Mouse (Mus musculus) gastrocnemius, postnatal 10 days (tissue): ENCODE results near the gene Polr3c. TPM values are rescaled to one million over a fixed set of nuclear protein-coding genes. Genes with fewer than 3 reads are reported as not detected.
"Not testable (repeated sequence)": the region's sequence is repeated elsewhere in the genome, so short reads cannot be mapped to it uniquely, and the experiment has no call there.

Source experiments
- DNase-seq: peaks from one replicate; pipeline ENCODE4 v3.0.0; 2021; ENCODE audit warnings: mixed read lengths
- long read RNA-seq, 2 experiments: library from polyadenylated mRNA; stranded (forward); transcript quantifications; one replicate each; pipeline ENCODE4 v2.0.0; 2021
- total RNA-seq, 2 experiments: library from RNA; stranded (reverse); gene quantifications; 2 replicates each; pipeline ENCODE4 v1.2.3; 2021

Polr3c gene
- total RNA-seq: 10 to 100 TPM; 18.4 to 19.9 TPM
- long read RNA-seq, experiment 1, transcript Polr3c-201 (15 exons, 2,390 nt): major isoform, 11 of 21 reads
- long read RNA-seq, experiment 1, partial matches to known transcripts: 4 of 21 reads
- long read RNA-seq, experiment 1, other reads (novel, unspliced or antisense): 3 of 21 reads
- long read RNA-seq, experiment 2, transcript Polr3c-201 (15 exons, 2,390 nt): major isoform, 21 of 29 reads
- long read RNA-seq, experiment 2, partial matches to known transcripts: 2 of 29 reads
- long read RNA-seq, experiment 2, other reads (novel, unspliced or antisense): 3 of 29 reads

GRCm38 (mm10) chr3:96727343-96727827 is at the start of gene Polr3c, which contains the start of gene Rnf115:
TSS of gene Polr3c (minus strand) at chr3:96727628.
TSS of gene Rnf115 (plus strand) at chr3:96727664.
- DNase-seq: peak; percentile 95

- no peak for DNase-seq
Measured at GRCm38 (mm10) chr3:96777120-96777519, 49.7 kb upstream of the Polr3c start.

GRCm38 (mm10) chr3:96772949-96773348 is 45.5 kb upstream of the Polr3c start:
- no peak for DNase-seq

GRCm38 (mm10) chr3:96769971-96770370 is 42.5 kb upstream of the Polr3c start:
- no peak for DNase-seq

- DNase-seq: no peak
Measured at GRCm38 (mm10) chr3:96764528-96764927, 37.1 kb upstream of the Polr3c start.

GRCm38 (mm10) chr3:96759695-96760094 is 32.3 kb upstream of the Polr3c start:
- DNase-seq: no peak

GRCm38 (mm10) chr3:96757691-96758090 is 30.3 kb upstream of the Polr3c start:
- peak; percentile 19 for DNase-seq

GRCm38 (mm10) chr3:96755935-96756334 is 28.5 kb upstream of the Polr3c start:
- no peak for DNase-seq

DNA sequence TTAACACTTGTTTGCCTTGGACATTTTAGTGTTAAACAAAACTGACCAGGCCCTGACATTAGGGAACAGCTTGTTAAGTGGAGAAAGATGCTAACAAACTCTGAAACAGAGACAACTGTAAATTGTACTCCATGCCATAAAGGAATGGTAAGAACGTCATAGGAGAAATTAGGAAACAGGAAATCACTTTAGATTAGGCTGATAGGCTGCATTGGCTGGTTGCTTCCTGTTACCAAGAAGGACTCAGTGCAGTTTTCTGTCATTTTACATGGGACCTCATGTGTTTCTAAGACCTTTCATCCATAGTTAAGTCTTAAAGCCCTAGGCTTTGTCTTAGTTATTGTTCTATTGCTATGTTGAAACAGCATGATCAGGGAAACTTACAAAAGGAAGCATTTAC is 19.4 kb upstream of the Polr3c start:
- DNase-seq: no peak

GRCm38 (mm10) chr3:96744348-96744747 is 16.9 kb upstream of the Polr3c start:
- DNase-seq: no peak

- not testable (repeated sequence) for DNase-seq
Measured at GRCm38 (mm10) chr3:96740279-96740678, 12.9 kb upstream of the Polr3c start.

DNA sequence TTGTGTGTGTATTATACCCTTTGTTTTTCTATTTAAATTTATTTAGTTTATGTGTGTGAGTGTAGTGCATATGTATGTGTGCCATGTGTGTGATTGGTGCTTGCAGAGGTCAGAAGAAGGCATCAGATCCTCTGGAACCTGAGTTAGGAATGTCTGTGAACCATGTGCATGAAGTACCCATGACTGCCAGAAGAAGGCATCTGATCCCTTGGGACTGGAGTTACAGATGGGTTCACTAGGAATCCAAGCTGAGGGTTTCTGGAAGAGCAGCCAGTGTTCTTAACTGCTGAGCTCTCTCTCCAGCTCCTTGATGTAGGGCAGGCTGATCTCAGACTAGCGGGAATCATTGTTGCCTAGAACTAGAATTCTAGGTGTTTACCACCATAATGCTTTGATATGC is 10.6 kb upstream of the Polr3c start:
- DNase-seq: no peak

- DNase-seq: no peak
Measured at GRCm38 (mm10) chr3:96737013-96737740, 9.7 kb upstream of the Polr3c start.

GRCm38 (mm10) chr3:96735200-96735599 is 7.8 kb upstream of the Polr3c start:
- DNase-seq: no peak

- DNase-seq: no peak
Measured at GRCm38 (mm10) chr3:96733984-96734383, 6.6 kb upstream of the Polr3c start.

DNA sequence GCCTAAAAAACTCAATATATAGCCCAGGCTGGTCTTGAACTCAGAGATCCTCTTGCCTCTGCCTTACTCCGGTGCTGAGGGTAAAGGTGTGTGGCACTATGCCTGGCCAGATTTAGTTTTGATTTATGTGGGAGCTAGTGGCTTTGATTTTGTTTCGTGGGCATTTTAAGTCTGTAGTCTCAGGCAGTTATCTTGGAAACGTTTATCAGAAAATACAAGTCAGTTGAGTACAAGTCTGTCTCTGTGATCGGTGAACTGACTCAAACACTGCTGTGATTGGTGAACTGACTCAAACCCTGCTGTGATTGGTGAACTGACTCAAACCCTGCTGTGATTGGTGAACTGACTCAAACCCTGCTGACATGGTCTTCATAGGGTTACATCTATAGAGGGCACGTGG is 3.4 kb upstream of the Polr3c start:
- no peak for DNase-seq

DNA sequence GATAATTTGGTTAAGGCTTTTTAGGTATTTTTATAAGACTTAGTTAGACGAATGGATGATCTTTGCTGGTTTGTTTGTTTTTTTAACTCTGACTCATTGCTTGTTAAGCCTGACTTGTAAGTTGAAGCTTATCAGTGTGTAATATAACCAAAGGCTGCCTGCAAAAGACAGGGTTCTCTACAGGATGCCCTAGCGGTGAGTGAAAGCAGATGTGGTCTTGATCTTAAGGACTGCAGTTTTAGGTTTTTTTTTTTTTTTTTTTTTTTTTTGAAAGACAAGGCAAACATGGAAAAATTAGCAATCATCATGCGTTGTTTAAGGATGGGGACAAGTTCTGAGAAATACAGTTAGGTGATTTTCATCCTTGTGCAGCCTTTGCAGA is 2.0 kb upstream of the Polr3c start:
- no peak for DNase-seq

DNA sequence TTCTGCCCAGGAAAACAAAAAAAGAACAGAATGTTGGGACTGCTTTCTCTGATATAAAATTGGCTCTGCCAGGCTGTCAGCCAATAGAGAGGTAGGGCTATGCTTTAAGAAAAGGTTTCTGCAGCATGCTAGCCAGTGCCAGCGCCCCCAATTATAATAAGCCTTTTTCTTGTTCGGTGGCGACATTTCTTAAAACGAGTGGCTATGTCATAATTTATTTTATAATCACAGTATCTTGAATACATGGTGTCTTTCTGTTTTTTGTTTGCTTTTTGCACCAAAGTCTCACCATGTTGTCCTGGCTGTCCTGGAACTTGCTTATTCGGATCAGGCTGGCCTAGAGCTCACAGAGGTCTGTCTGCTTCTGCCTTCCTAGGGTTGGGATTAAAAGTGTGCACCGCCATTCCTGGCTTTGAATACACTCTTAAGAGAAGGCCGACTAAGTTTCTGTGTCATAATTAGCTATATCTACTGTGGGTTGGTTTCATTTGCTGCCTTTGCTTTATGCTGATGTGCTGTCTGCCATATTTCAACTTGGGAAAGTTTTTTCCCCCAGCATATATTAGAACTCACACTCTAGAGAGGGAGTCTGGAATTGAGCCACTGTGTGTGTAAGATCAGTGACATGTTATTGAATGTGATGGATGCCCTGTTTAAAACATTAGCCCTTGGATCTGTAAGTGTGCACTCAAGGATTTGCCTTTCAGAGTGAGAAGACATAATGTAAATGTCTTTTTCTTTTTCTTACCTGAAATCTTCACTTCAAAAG is 1.4 kb upstream of the Polr3c start:
- no peak for DNase-seq

GRCm38 (mm10) chr3:96727828-96728633 is 603 bp upstream of the Polr3c start:
- no peak for DNase-seq

- DNase-seq: peak; percentile 42
Measured at GRCm38 (mm10) chr3:96719173-96719572, 8.3 kb downstream of the Polr3c start.

DNA sequence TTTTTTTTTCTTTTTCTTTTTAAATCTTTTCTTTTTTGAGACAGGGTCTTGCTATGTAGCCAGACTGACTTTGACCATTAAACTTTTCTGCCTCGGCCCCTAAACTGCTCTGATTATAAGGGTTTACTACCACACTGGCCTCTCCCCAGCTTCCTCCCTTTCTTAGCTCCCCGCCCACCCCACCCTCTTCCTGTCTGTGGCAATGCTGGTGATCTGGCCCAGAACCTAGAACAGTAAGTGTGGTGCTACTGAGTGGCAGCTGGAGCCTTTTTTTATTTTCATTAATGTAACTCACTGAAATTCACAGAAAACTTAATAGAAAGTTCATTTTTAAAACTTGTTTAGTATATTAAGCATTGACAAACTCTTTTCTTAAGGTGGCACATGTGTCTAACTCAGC is 11.6 kb downstream of the Polr3c start:
- DNase-seq: no peak

DNA sequence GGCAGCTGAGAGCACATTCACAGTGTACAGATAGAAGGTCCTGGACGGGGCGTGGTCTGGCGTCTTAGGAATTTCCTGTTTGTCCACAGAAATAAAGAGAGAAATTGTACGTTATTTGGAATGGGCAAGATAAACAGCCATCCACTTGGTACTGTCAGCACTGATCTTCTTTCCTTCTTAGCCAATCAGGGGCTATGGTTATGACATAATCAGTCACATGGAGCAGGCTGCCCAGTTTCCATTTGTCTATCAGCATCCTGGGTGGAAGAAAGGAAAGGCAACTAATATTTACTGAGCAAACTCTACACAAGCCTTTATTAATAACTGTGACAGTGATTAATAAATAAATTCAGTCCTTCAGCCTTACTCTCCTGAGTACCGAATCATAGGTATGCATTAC is 13.1 kb downstream of the Polr3c start:
- no peak for DNase-seq
